Comparison of ENCODE assay signal across 15 mouse cellular contexts in the genomic region with DNA sequence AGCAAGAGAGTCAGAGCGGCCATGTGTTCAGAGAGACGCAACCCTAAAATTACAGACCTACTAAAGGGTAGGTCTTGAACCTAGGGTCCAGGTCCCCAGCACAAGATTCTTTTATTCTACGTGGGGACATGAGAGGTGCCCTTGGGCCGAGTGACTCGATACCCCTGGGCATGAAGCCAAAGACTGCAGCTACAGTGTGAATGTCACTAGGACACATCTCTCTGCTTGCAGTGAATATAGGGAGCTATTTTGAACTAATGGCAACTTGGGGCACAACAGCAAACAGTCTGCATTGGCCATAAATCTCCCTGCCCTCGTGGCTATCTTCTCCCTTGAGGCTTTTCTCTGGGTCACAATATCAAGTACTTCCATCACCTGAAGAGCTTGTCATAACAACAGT.
DNase-seq lines count a peak whose midpoint lies in the region; ATAC-seq lines count a peak whose summit lies in the region.
"Had no signal": no experiment of that assay in that cellular context is flagged by ENCODE, and none has a peak within 500 bp of the region (broad histone marks: within the 10 kb centered on the region; RNA-seq: fewer than 3 reads in every experiment).

No protein-coding gene starts in this region.

- no peaks in the 10 kb centered on the region for H3K27me3 ChIP-seq in neural tube, embryonic 11.5 days (ENCODE audit: control insufficient read depth, insufficient read depth, low read length)
- no peaks in the 10 kb centered on the region for H3K27me3 ChIP-seq in hindbrain, embryonic 16.5 days (replicated peaks; ENCODE audit: control insufficient read depth, insufficient read depth, low read length)
- H3K27me3 ChIP-seq in neural tube, embryonic 14.5 days (ENCODE audit: control insufficient read depth, insufficient read depth, low read length), result no peaks in the 10 kb centered on the region
- H3K27me3 ChIP-seq in intestine, embryonic 16.5 days (replicated peaks; ENCODE audit: control insufficient read depth, insufficient read depth, low read length), result peaks cover 5% of the 10 kb centered on the region; the same call in 1 of the 2 replicates

- H3K4me2 ChIP-seq in neural tube, embryonic 11.5 days (ENCODE audit: low read depth), result peak overlapping the region; percentile 27
- H3K4me2 ChIP-seq in hindbrain, embryonic 16.5 days (ENCODE audit: low read length), result peak overlapping the region; percentile 52
- H3K4me2 ChIP-seq in neural tube, embryonic 14.5 days (ENCODE audit: low read depth, low read length), result peak overlapping the region; percentile 50
- H3K4me2 ChIP-seq in intestine, embryonic 16.5 days (ENCODE audit: low read depth, low read length), result no peak overlapping the region
- H3K4me2 ChIP-seq: limb, embryonic 13.5 days had no signal

- 70% methylated on average over 6 of the region's 6 CpGs for WGBS in neural tube, embryonic 11.5 days
- WGBS in hindbrain, embryonic 16.5 days, result 55% methylated on average over 6 of the region's 6 CpGs
- WGBS in neural tube, embryonic 14.5 days, result 36% methylated on average over 6 of the region's 6 CpGs
- 72% methylated on average over 6 of the region's 6 CpGs for WGBS in intestine, embryonic 16.5 days

- H3K27ac ChIP-seq in neural tube, embryonic 11.5 days (ENCODE audit: low read depth, low read length), result peak overlapping the region; percentile 51
- H3K27ac ChIP-seq in hindbrain, embryonic 16.5 days (ENCODE audit: low read depth, low read length), result peak overlapping the region; percentile 84
- H3K27ac ChIP-seq in neural tube, embryonic 14.5 days (ENCODE audit: low read depth, low read length), result peak overlapping the region; percentile 94
- no peak overlapping the region for H3K27ac ChIP-seq in intestine, embryonic 16.5 days (ENCODE audit: low read length)
- H3K27ac ChIP-seq: limb, embryonic 13.5 days; macrophage had no signal

- no peaks in the 10 kb centered on the region for H3K36me3 ChIP-seq in neural tube, embryonic 11.5 days (ENCODE audit: control insufficient read depth, insufficient read depth, low read length)
- H3K36me3 ChIP-seq in hindbrain, embryonic 16.5 days (ENCODE audit: control insufficient read depth, insufficient read depth, low read length), result no peaks in the 10 kb centered on the region
- H3K36me3 ChIP-seq in neural tube, embryonic 14.5 days (ENCODE audit: control insufficient read depth, insufficient read depth, low read length), result no peaks in the 10 kb centered on the region
- no peaks in the 10 kb centered on the region for H3K36me3 ChIP-seq in intestine, embryonic 16.5 days (ENCODE audit: control insufficient read depth, insufficient read depth, low read length)
- H3K36me3 ChIP-seq: limb, embryonic 13.5 days had no signal

- ATAC-seq in neural tube, embryonic 11.5 days (ENCODE audit: insufficient read depth, low FRiP score, low TSS enrichment), result no peak
- peak; percentile 28; the same call in 1 of the 2 replicates for ATAC-seq in hindbrain, embryonic 16.5 days
- peak; percentile 33 for ATAC-seq in neural tube, embryonic 14.5 days (ENCODE audit: low read depth)
- no peak for ATAC-seq in intestine, embryonic 16.5 days

- no peaks in the 10 kb centered on the region for H3K4me1 ChIP-seq in neural tube, embryonic 11.5 days (ENCODE audit: control insufficient read depth, insufficient read depth, low read length)
- 0 out of 2 replicates have a peak, but pooled peaks cover 2% of the 10 kb centered on the region for H3K4me1 ChIP-seq in hindbrain, embryonic 16.5 days (ENCODE audit: control insufficient read depth, insufficient read depth, low read depth, low read length)
- peaks cover 4% of the 10 kb centered on the region; the same call in 1 of the 2 replicates for H3K4me1 ChIP-seq in neural tube, embryonic 14.5 days (ENCODE audit: control insufficient read depth, insufficient read depth, low read length)
- no peaks in the 10 kb centered on the region for H3K4me1 ChIP-seq in intestine, embryonic 16.5 days (ENCODE audit: control insufficient read depth, insufficient read depth, low read length)
- H3K4me1 ChIP-seq: limb, embryonic 13.5 days had no signal

- H3K9me3 ChIP-seq in neural tube, embryonic 11.5 days (ENCODE audit: control insufficient read depth, low read length), result no peaks in the 10 kb centered on the region
- no peaks in the 10 kb centered on the region for H3K9me3 ChIP-seq in hindbrain, embryonic 16.5 days (ENCODE audit: control insufficient read depth, low read length)
- no peaks in the 10 kb centered on the region for H3K9me3 ChIP-seq in neural tube, embryonic 14.5 days (ENCODE audit: control insufficient read depth, low read length)
- no peaks in the 10 kb centered on the region for H3K9me3 ChIP-seq in intestine, embryonic 16.5 days (ENCODE audit: control insufficient read depth, low read length)
- H3K9me3 ChIP-seq: limb, embryonic 13.5 days had no signal

- peak overlapping the region; percentile 23 for H3K9ac ChIP-seq in neural tube, embryonic 11.5 days (ENCODE audit: low read length)
- peak overlapping the region; percentile 66 for H3K9ac ChIP-seq in hindbrain, embryonic 16.5 days (ENCODE audit: low read depth, low read length)
- H3K9ac ChIP-seq in neural tube, embryonic 14.5 days (replicated peaks; ENCODE audit: low read depth, low read length), result peak overlapping the region; percentile 60
- H3K9ac ChIP-seq in intestine, embryonic 16.5 days (ENCODE audit: low read depth, low read length), result no peak overlapping the region
- H3K9ac ChIP-seq: limb, embryonic 13.5 days had no signal

- DNase-seq in cerebellum, adult 11-12 months, result peak; percentile 36
- DNase-seq in cerebellum, adult 8-10 months, result no peak
- no peak for DNase-seq in neural tube, embryonic 11.5 days (ENCODE audit: low spot score)
- no peak for DNase-seq in neural tube, embryonic 10.5 days (ENCODE audit: extremely low spot score, low spot score)
- DNase-seq in kidney, postnatal 10 days, result no peak
- DNase-seq: adrenal gland, adult 8-10 months; heart, postnatal 14 days; kidney, adult 2 months; lung, adult 2 months had no signal

- 0 out of 2 replicates have a peak overlapping the region, but pooled peaks have one; percentile 10 for H3K4me3 ChIP-seq in neural tube, embryonic 11.5 days (ENCODE audit: low read depth, low read length)
- peak overlapping the region; percentile 38 for H3K4me3 ChIP-seq in hindbrain, embryonic 16.5 days (ENCODE audit: low read length)
- H3K4me3 ChIP-seq in neural tube, embryonic 14.5 days (ENCODE audit: low read depth, low read length), result peak overlapping the region; percentile 37
- no peak overlapping the region for H3K4me3 ChIP-seq in intestine, embryonic 16.5 days (ENCODE audit: low read length)
- H3K4me3 ChIP-seq: erythroblast, embryonic 14.5 days; limb, embryonic 13.5 days had no signal

Comparison
In these comparisons a context has a peak if more than half of its experiments do, and no peak if none do; other contexts are left out.
1. ATAC-seq: peak in hindbrain, embryonic 16.5 days (single experiment) and neural tube, embryonic 14.5 days (single experiment); none in neural tube, embryonic 11.5 days (single experiment) and intestine, embryonic 16.5 days (single experiment).